8 mouse cellular contexts compared by ENCODE assay signal in genomic region chr5:92503856-92504618, GRCm38 (mm10). TPM values are rescaled to one million over a fixed set of nuclear protein-coding genes. Genes with fewer than 3 reads are reported as not detected.
DNase-seq lines count a peak whose midpoint lies in the region; ATAC-seq and TF ChIP-seq lines count a peak whose summit lies in the region.

No protein-coding gene starts in this region.

- 24% methylated on average over 7 of the region's 7 CpGs for WGBS in hindbrain, embryonic 16.5 days
- WGBS in midbrain, postnatal 0 days: 23% methylated on average over 7 of the region's 7 CpGs

- ATAC-seq in hindbrain, embryonic 16.5 days: no peak
- no peak for ATAC-seq in midbrain, postnatal 0 days (ENCODE audit: low FRiP score)

- peak overlapping the region; percentile 81 for H3K4me2 ChIP-seq in hindbrain, embryonic 16.5 days (ENCODE audit: low read length)
- peak overlapping the region; percentile 76 for H3K4me2 ChIP-seq in midbrain, postnatal 0 days (ENCODE audit: low read depth, low read length, poor library complexity, severe bottlenecking)

- peaks cover 42% of the 10 kb centered on the region for H3K4me1 ChIP-seq in bone marrow macrophage, adult 2 months (ENCODE audit: control insufficient read depth, insufficient read depth, low read length)
- H3K4me1 ChIP-seq in hindbrain, embryonic 16.5 days (ENCODE audit: control insufficient read depth, insufficient read depth, low read depth, low read length): peaks cover 25% of the 10 kb centered on the region
- peaks cover 15% of the 10 kb centered on the region for H3K4me1 ChIP-seq in midbrain, postnatal 0 days (ENCODE audit: insufficient read depth, low read length)

- H3K36me3 ChIP-seq in hindbrain, embryonic 16.5 days (ENCODE audit: control insufficient read depth, insufficient read depth, low read length): no peaks in the 10 kb centered on the region
- no peaks in the 10 kb centered on the region for H3K36me3 ChIP-seq in midbrain, postnatal 0 days (ENCODE audit: insufficient read depth, low read length)

- no peak for DNase-seq in layer of hippocampus, adult 2 months (ENCODE audit: low spot score in 2 of 2)
- no peak for DNase-seq in layer of hippocampus, adult 18-20 months (ENCODE audit: low spot score in 2 of 2)
- no peak for DNase-seq in midbrain, postnatal 0 days (ENCODE audit: low spot score)
- DNase-seq in urinary bladder, postnatal 4 days (ENCODE audit: low spot score in 2 of 2): no peak
- no peak for DNase-seq in adrenal gland, adult 18-20 months (ENCODE audit: low spot score in 2 of 2)
- DNase-seq in layer of hippocampus, postnatal 14 days (ENCODE audit: low spot score in 2 of 2): no peak

- H3K27me3 ChIP-seq in hindbrain, embryonic 16.5 days (replicated peaks; ENCODE audit: control insufficient read depth, insufficient read depth, low read length): no peaks in the 10 kb centered on the region
- H3K27me3 ChIP-seq in midbrain, postnatal 0 days (ENCODE audit: insufficient read depth, low read length): no peaks in the 10 kb centered on the region

- TF ChIP-seq POLR2A in bone marrow macrophage, adult 2 months (IDR thresholded peaks at IDR 0.05; ENCODE audit: borderline replicate concordance, low read depth, low read length): no peak

- H3K9ac ChIP-seq in hindbrain, embryonic 16.5 days (ENCODE audit: low read depth, low read length): peak overlapping the region; percentile 90
- H3K9ac ChIP-seq in midbrain, postnatal 0 days (replicated peaks; ENCODE audit: low read length, poor library complexity, severe bottlenecking): peak overlapping the region; percentile 97

- H3K27ac ChIP-seq in layer of hippocampus, adult 2 months: peak overlapping the region; percentile 99
- peak overlapping the region; percentile 85 for H3K27ac ChIP-seq in bone marrow macrophage, adult 2 months (ENCODE audit: insufficient read depth, low read depth, low read length)
- H3K27ac ChIP-seq in hindbrain, embryonic 16.5 days (ENCODE audit: low read depth, low read length): peak overlapping the region; percentile 98
- H3K27ac ChIP-seq in midbrain, postnatal 0 days (ENCODE audit: low read depth, low read length): peak overlapping the region; percentile 97

- H3K9me3 ChIP-seq in hindbrain, embryonic 16.5 days (ENCODE audit: control insufficient read depth, low read length): no peaks in the 10 kb centered on the region
- H3K9me3 ChIP-seq in midbrain, postnatal 0 days (ENCODE audit: low read length): no peaks in the 10 kb centered on the region

- TF ChIP-seq CTCF in layer of hippocampus, adult 2 months (conservative IDR thresholded peaks at IDR 0.05): no peak
- TF ChIP-seq CTCF in bone marrow macrophage, adult 2 months (IDR thresholded peaks at IDR 0.05; ENCODE audit: low read depth, low read length): no peak
- no peak for TF ChIP-seq CTCF in midbrain, postnatal 0 days (IDR thresholded peaks at IDR 0.05)

- H3K4me3 ChIP-seq in layer of hippocampus, adult 2 months: peak overlapping the region; percentile 88
- peak overlapping the region; percentile 91 for H3K4me3 ChIP-seq in bone marrow macrophage, adult 2 months (ENCODE audit: insufficient read depth, low read length)
- H3K4me3 ChIP-seq in hindbrain, embryonic 16.5 days (ENCODE audit: low read length): peak overlapping the region; percentile 68
- peak overlapping the region; percentile 93 for H3K4me3 ChIP-seq in midbrain, postnatal 0 days (ENCODE audit: low read depth, low read length)

RNA-seq across cellular contexts. Expression of gene Scarb2, which starts 2.6 kb away (rescaled TPM):
- 10 to 100 TPM; 88.9 to 89.8 TPM for total RNA-seq in layer of hippocampus, adult 2 months (2021)
- total RNA-seq in layer of hippocampus, adult 18-20 months (2021): 10 to 100 TPM; 92.7 to 93.2 TPM
- polyA plus RNA-seq in bone marrow macrophage, adult 2 months (2012; ENCODE audit: insufficient read depth, insufficient read length, missing spikeins): 93.7 and 98.6 TPM in 2 replicates
- polyA plus RNA-seq in hindbrain, embryonic 16.5 days (2015; fragmentation: Nextera tagmentation; extraction: Ambion mirVana): 23.1 and 23.5 TPM in 2 replicates
- total RNA-seq in midbrain, postnatal 0 days (2014; rRNA removed): 139 and 160 TPM in 2 replicates
- 23.8 and 25.3 TPM in 2 replicates for polyA plus RNA-seq in midbrain, postnatal 0 days (2015; fragmentation: Nextera tagmentation; extraction: Ambion mirVana)
- 10 to 100 TPM; 67.1 to 70.2 TPM for total RNA-seq in adrenal gland, adult 18-20 months (2021)
- 10 to 100 TPM; 88.0 to 93.8 TPM for total RNA-seq in layer of hippocampus, postnatal 14 days (2021)

RNA-seq across cellular contexts. Expression of gene Fam47e, which starts 50.8 kb away (rescaled TPM):
- total RNA-seq in layer of hippocampus, adult 2 months (2021): under 1 TPM in 1 of 2 experiments, not detected in 1; 0.51 TPM
- 1 to 10 TPM in 1 of 2 experiments, under 1 TPM in 1; 0.48 to 1.1 TPM for total RNA-seq in layer of hippocampus, adult 18-20 months (2021)
- polyA plus RNA-seq in bone marrow macrophage, adult 2 months (2012; ENCODE audit: insufficient read depth, insufficient read length, missing spikeins): not detected in 2 replicates
- polyA plus RNA-seq in hindbrain, embryonic 16.5 days (2015; fragmentation: Nextera tagmentation; extraction: Ambion mirVana): 2.2 and 2.3 TPM in 2 replicates
- 1.2 and 1.9 TPM in 2 replicates for total RNA-seq in midbrain, postnatal 0 days (2014; rRNA removed)
- polyA plus RNA-seq in midbrain, postnatal 0 days (2015; fragmentation: Nextera tagmentation; extraction: Ambion mirVana): 1.5 and 1.7 TPM in 2 replicates
- total RNA-seq in adrenal gland, adult 18-20 months (2021): not detected
- 1 to 10 TPM in 1 of 2 experiments, not detected in 1; 1.8 TPM for total RNA-seq in layer of hippocampus, postnatal 14 days (2021)
